Mouse (Mus musculus) limb, embryonic 14.5 days (tissue): Measurements from ENCODE around the gene Spdye4b. TPM values are rescaled to one million over a fixed set of nuclear protein-coding genes. Genes with fewer than 3 reads are reported as not detected.
A peak's percentile ranks its signal among the peaks of the same experiment; 100 is the strongest.
"Not testable (repeated sequence)": the region's sequence is repeated elsewhere in the genome, so short reads cannot be mapped to it uniquely, and the experiment has no call there.

ENCODE experiments used
- ATAC-seq: fragments of 200-750 bp; cut with Nextera tagmentation; 2 replicates; pipeline ENCODE4 v1.8.0; 2017; ENCODE audit warnings: low read depth, moderate number of reproducible peaks, moderate TSS enrichment; ENCODE audit not compliant: low FRiP score
- DNase-seq: peaks from one replicate; pipeline ENCODE4 v3.0.0-alpha.2; 2015; ENCODE audit warnings: low spot score
- H3K27ac ChIP-seq: fragments of 300-500 bp; sonication (generic); replicated peaks from 2 replicates; pipeline ENCODE4 v1.5.1; 2014; ENCODE audit warnings: low read depth, mild to moderate bottlenecking, low read length, moderate library complexity, mixed read lengths
- H3K27me3 ChIP-seq: fragments of 300-500 bp; sonication (generic); 2 replicates; pipeline ENCODE4 v1.6.1; 2014; ENCODE audit warnings: low read length, mixed read lengths; ENCODE audit not compliant: control insufficient read depth, insufficient read depth
- H3K36me3 ChIP-seq: fragments of 300-500 bp; sonication (generic); 2 replicates; pipeline ENCODE4 v1.6.1; 2014; ENCODE audit warnings: mild to moderate bottlenecking, low read length, moderate library complexity, mixed read lengths; ENCODE audit not compliant: control insufficient read depth, insufficient read depth
- H3K4me1 ChIP-seq: fragments of 300-500 bp; sonication (generic); 2 replicates; pipeline ENCODE4 v1.6.1; 2014; ENCODE audit warnings: antibody characterized with exemption, low read length, mixed read lengths; ENCODE audit not compliant: control insufficient read depth, insufficient read depth
- H3K4me2 ChIP-seq: fragments of 300-500 bp; sonication (generic); replicated peaks from 2 replicates; pipeline ENCODE4 v1.6.1; 2014; ENCODE audit warnings: low read depth, mild to moderate bottlenecking, low read length, moderate library complexity; ENCODE audit not compliant: severe bottlenecking
- H3K4me3 ChIP-seq: fragments of 300-500 bp; sonication (generic); replicated peaks from 2 replicates; pipeline ENCODE4 v1.5.1; 2014; ENCODE audit warnings: low read length
- H3K9ac ChIP-seq: fragments of 300-500 bp; sonication (generic); 2 replicates; pipeline ENCODE4 v1.6.1; 2014; ENCODE audit warnings: mild to moderate bottlenecking, low read depth, low read length, moderate library complexity; ENCODE audit not compliant: severe bottlenecking
- H3K9me3 ChIP-seq: fragments of 300-500 bp; sonication (generic); 2 replicates; pipeline ENCODE4 v1.6.1; 2016; ENCODE audit warnings: low read length; ENCODE audit not compliant: control insufficient read depth
- POLR2A ChIP-seq: fragments of 200-500 bp; IDR thresholded peaks from 2 replicates; pipeline ENCODE4 v1.8.0; 2012; ENCODE audit warnings: inconsistent platforms, mild to moderate bottlenecking, moderate library complexity, borderline replicate concordance; ENCODE audit not compliant: insufficient read depth, insufficient read length; ENCODE audit errors: extremely low read depth
- WGBS: fragments of 180-500 bp; shearing (Covaris S2); extraction: QIAGEN DNeasy Blood & Tissue Kit; methylation state at CpG from one replicate; pipeline ENCODE4 v1.1.7; 2014; 5-methylcytosine and 5-hydroxymethylcytosine counted together
- polyA plus RNA-seq, 2 experiments: library from polyadenylated mRNA; depleted of rRNA in 1 of 2; stranded (reverse) in 1 of 2; unstranded in 1 of 2; fragments of >200 nt; fragmentation: Nextera tagmentation in 1 of 2; extraction: Ambion mirVana in 1 of 2; gene quantifications; 2 replicates each; pipeline versions ENCODE4 v1.2.1 to v1.2.3; 2012 to 2014

The Spdye4b gene
- not detected in 2 replicates for polyA plus RNA-seq (2012; rRNA removed)
- polyA plus RNA-seq (2014; fragmentation: Nextera tagmentation; extraction: Ambion mirVana) = not detected in 2 replicates

- WGBS = 0% methylated on average over 58 of the region's 58 CpGs
- 0 out of 2 replicates have a peak, but pooled peaks cover 3% of the 10 kb centered on the region for H3K9me3 ChIP-seq
- H3K4me1 ChIP-seq = peaks cover 8% of the 10 kb centered on the region
- TF ChIP-seq POLR2A = peak; percentile 50; the same call in 1 of the 2 replicates
- peak within 1 kb of the TSS; percentile 88 for H3K4me3 ChIP-seq
- H3K27ac ChIP-seq = peak within 1 kb of the TSS; percentile 81
- peak; percentile 97 for DNase-seq
- H3K27me3 ChIP-seq = no peaks in the 10 kb centered on the region
- peak within 1 kb of the TSS; percentile 76 for H3K4me2 ChIP-seq
- H3K36me3 ChIP-seq = peaks cover 36% of the 10 kb centered on the region
- ATAC-seq = peak; percentile 97
- peak within 1 kb of the TSS; percentile 94 for H3K9ac ChIP-seq
Observed at GRCm38 (mm10) chr5:143180255-143181076, at the start of gene Spdye4b, which contains the start of gene Rbak. Spdye4b (plus strand) TSS chr5:143181017. Rbak (minus strand) TSS chr5:143180775.

DNA sequence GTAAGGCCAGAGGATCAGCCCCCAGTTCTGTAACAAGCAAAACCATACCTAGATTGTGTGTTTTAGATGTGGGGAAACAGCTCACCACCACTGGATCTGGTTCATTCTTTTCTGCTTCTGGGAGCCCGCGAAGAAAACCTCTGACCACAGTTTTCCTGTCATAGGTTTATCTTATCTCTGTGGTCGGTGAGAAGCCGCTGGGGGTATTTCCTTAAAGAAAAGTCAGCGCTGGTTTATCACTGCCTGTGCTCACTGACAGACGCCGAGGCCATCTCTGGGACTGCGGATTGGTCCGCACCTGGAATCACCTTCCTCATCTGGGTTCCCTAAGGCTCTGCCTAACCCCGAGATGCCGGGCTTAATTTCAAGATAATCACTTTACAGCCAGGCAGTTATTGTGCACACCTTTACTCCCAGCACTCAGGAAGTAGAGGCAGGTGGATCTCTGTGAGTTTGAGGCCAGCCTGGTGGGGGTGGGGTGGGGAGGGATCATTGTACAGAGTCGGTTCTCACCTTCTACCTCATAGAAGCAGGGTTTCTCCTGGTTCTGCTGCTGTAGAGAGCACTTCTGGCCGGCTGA is 47.8 kb upstream of the Spdye4b start:
- no peak for TF ChIP-seq POLR2A
- no peak overlapping the region for H3K9ac ChIP-seq
- ATAC-seq (no peak), DNase-seq (no peak)
- H3K36me3 ChIP-seq = no peaks in the 10 kb centered on the region
- no peaks in the 10 kb centered on the region for H3K27me3 ChIP-seq
- no peaks in the 10 kb centered on the region for H3K4me1 ChIP-seq
- no peak overlapping the region for H3K27ac ChIP-seq
- no peak overlapping the region for H3K4me2 ChIP-seq
- H3K9me3 ChIP-seq = 0 out of 2 replicates have a peak, but pooled peaks cover 4% of the 10 kb centered on the region
- H3K4me3 ChIP-seq = no peak overlapping the region
- 79% methylated on average over 13 of the region's 13 CpGs for WGBS

- H3K27me3 ChIP-seq, ATAC-seq: not testable (repeated sequence)
- 93% methylated on average over 3 of the region's 6 CpGs for WGBS
Observed at GRCm38 (mm10) chr5:143134216-143135010, 46.4 kb upstream of the Spdye4b start.

GRCm38 (mm10) chr5:143135042-143135441 is 45.8 kb upstream of the Spdye4b start:
- WGBS = 91% methylated on average over 7 of the region's 7 CpGs
- Histone ChIP-seq H3K27me3 (no peaks in the 10 kb centered on the region), H3K9me3 (no peaks in the 10 kb centered on the region), H3K36me3 (no peaks in the 10 kb centered on the region), H3K9ac (no peak overlapping the region), H3K4me1 (no peaks in the 10 kb centered on the region), H3K4me3 (no peak overlapping the region), H3K27ac (no peak overlapping the region), H3K4me2 (no peak overlapping the region)
- ATAC-seq (no peak), DNase-seq (no peak)
- no peak for TF ChIP-seq POLR2A

More at GRCm38 (mm10) chr5:143134216-143135010, 46.4 kb upstream of the Spdye4b start:
- H3K4me3 ChIP-seq, H3K4me1 ChIP-seq, H3K36me3 ChIP-seq, H3K4me2 ChIP-seq, H3K9ac ChIP-seq, H3K9me3 ChIP-seq, DNase-seq, H3K27ac ChIP-seq: not testable (repeated sequence)

DNA sequence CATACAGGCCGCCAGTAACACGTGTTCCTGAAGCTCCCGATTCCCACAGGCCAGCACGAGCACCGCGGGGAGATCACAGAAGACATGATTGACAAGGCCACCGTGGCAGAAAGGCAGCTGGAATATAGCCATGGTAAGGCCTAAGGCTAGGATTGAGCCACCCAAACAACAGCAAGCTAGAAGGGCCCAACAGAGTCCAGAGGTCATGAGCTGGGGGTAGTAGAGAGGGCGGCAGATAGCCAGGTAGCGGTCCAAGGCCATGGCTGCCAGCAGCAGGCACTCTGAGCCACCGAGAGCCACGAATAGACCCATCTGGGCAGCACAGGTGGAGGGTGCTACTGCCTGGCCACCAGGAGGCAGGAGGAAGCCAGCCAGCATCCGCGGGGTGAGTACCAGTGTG is 43.2 kb upstream of the Spdye4b start:
- Histone ChIP-seq H3K4me1 (no peaks in the 10 kb centered on the region), H3K4me3 (no peak overlapping the region), H3K27me3 (no peaks in the 10 kb centered on the region), H3K27ac (no peak overlapping the region), H3K36me3 (no peaks in the 10 kb centered on the region), H3K4me2 (no peak overlapping the region), H3K9me3 (no peaks in the 10 kb centered on the region), H3K9ac (no peak overlapping the region)
- TF ChIP-seq POLR2A = no peak
- DNase-seq = no peak
- 96% methylated on average over 13 of the region's 13 CpGs for WGBS
- no peak for ATAC-seq
